Mouse (Mus musculus) lung, postnatal 10 days (tissue): ENCODE data around the gene Sorcs2.
"Not testable (repeated sequence)": the region's sequence is repeated elsewhere in the genome, so short reads cannot be mapped to it uniquely, and the experiment has no call there.

ENCODE experiments used
- DNase-seq: peaks from one replicate; pipeline ENCODE4 v3.0.0; 2021

Sorcs2 gene

DNA sequence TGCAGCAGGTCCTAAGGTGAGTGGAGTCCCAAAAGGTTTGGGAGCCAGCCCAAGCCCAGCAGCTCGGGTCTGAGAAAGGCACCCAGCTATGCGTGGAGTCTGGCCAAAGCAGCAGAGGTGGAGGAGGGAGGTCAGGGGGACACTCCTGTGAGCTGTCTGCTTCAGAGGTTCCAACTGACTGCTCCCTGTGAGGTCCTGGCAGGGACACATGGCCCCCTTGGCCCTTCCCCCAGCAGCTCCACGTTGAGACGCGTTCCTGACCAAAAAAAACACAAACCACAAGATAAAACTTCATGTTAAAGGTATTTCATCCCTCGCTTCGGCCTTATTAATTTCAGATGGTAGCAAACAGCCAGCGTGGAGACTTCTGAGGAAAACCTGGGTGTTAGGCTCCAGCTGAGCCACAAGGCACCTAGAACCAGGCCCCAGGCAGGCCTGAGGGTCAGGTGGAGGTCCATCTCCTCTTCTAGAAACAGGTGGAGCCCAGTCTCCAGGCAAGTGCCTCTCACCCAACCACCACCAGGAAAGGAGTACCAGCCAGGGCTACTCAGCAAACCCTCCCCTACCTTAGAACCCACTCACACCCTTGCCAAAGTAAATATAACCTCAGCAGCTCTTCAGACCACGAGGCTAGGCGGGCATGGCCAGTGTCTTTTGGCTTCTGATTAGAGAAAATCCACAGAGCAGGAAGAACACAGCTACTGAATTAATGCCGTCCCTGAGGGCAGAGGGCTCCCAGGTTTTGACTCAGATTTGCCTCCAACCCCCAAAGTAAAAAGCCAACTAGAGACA, 104.6 kb downstream of the Sorcs2 start:
- DNase-seq, result peak; percentile 34

DNA sequence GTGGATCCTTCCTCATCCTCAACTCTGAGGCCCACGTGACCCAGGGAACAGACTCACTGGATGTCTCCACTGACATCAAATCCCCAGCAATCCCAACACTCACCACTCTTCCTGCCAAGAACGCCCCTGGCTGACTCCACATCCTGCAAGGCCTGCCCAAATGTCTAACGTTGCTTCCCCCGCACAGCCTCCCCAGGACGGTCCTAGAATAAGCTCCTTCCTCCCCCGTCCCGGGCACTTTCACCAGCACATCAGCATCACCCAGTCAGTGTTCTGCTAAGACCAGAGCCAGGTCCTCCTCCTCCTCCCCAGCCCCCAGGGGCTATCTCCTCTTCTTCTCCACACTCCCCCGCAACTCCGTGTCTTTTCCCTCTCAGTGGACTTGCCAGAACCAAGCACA, 105.6 kb downstream of the Sorcs2 start:
- DNase-seq, result peak; percentile 68

DNA sequence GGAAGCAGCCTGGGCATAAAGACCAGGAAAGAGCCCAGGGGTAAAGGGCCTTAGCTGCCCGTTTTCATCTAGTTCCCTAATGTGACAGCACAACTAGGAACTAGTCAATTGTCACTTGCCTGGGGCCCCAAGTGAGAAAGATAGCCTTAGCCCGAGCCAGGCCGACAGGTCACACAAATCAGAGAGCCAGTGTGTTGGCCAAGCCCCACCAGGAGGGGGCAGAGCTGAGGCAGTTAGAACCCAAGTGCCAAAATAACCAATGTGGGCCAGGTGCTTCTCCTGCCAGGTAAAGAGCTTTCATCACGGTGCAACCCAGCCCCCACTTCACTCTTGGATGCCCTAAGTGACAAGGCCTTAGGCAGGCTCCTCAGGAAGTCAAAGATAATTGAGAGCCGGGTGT, 106.7 kb downstream of the Sorcs2 start:
- peak; percentile 39 for DNase-seq

DNA sequence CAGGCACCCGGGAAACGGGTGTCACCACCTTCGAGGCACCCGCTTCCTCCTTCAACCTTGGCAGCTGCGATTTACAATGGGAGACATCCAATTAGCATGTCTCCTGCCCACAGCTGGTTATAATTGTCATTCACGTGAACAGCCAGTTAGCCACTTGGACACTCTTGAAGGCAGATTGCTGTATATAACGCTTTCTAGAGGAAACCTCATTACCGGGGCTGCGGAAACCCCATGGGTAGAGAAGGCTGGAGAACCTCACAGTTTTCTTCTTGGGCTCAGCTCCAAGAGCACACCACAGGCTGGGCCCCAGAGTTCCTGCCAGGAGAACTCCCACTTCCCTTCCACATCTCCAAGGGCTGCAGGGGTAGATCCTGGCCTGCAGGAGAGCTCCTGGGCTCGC, 112.5 kb downstream of the Sorcs2 start:
- peak; percentile 24 for DNase-seq

DNA sequence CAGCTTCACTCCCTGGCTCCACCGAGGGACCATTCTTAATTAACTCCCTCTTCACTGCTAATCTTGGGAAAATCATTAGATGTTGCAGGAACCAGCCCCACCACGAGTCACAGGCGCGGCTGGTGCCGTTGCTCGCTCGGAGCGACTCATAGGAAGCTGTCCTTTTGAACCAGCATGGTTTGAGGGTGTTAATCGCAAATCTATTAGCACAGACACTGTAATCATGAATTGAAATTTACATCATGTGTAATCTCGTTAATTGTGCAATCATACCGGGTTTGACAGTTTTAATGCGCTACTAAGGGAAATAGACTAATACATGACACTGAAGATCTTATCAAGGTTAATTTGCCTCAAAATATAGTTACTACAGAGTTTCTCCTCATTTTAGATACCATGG, 118.0 kb downstream of the Sorcs2 start:
- no peak for DNase-seq

DNA sequence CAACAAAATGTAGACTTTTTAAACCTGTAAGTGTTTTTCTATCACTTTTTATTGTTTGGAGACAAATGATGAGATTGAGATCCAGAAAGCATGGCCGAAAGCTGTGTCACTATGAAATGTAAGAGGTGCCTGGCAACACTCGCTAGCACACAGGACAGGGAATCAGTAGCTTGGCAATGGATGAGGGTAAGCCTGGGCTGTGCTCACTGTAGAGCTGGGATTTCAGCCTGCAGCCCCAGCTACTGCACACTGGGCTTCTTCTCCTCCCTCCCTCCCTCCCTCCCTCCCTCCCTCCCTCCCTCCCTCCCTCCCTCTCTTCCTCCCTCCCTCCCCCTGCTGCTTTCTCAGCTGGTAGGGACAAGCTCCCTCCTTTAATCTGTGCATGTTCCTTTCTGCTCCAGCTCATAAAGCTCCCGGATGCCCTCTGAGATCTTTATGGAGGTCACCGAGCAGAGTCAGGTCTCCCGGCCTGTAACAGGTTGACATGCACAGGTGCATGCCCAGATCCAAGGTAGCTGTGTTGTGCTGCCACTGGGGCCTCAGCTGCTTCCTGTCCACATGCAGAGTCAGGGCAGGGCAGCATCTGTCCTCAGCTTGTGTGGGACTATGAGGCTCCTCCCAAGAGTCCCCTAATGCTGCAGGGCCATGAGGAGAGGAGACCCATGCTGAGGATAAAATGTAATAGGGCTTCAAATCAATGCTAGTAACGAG, 123.1 kb downstream of the Sorcs2 start:
- DNase-seq, result no peak

DNA sequence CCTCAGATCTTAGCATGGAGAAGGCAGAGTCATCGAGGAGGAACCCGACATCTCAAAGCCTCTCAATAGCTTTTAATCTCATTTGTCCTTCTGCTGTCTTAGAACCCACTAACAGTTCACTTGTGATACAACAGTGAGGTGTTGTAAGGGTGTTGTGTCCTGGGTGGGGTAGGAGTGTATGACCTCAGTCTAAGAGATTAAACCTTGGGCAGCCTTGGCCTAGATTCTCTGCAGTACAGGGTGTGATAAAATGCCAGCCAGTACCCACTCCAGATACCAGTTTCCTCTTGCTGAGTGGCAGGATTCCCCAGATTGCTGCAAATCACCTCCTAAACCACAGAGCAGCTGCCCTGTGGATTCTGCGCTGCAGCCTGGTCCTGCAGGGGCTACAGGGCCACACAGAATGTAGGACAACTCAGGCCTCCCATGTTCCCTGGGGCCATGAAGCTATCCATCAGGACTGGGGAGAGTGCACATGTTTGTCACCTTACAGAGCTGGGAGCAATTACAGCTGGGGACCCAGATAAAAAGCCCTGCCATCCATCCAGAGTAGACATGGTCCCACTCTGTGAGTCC, 130.7 kb downstream of the Sorcs2 start:
- no peak for DNase-seq

DNA sequence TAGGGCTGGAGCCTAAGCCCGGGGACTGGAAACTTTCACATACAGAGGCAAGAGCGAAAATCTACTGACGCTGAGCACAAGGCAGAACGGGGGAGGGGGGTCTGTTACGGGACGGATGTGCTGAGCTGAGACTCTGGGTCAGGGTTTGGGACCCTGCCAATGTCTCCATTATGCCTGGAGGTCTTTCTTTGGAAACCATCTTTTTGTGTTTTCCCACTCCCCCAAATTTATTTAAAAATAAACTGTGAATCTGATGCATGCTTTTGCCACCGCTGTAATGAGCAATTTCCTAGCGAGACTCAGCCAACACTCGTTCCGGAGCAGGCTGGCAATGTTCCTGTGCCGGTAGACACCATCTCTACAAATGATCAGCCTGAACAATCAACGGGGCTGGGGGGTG, 137.1 kb downstream of the Sorcs2 start:
- peak; percentile 36 for DNase-seq

DNA sequence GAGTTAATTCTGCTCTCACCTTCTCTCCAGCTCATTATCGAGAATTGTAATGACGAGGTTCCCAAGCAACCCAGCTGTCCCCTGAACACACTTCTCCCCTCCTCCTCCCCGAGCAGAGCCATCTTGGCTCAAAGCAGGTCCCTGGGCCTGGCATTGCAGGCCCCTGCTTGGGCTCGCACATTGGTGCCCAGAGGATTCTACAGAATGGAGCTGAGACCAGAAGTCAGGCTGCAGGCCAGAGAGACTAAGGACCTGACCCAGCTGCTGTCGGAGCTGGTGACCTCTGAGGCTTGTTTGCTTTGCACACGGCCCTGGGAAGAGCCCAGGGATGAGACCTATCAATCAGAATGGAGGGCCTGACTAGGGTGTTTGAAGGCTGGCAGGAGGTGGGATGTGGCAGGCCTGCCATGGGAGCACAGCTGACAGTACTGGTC, 138.2 kb downstream of the Sorcs2 start:
- DNase-seq, result no peak

DNA sequence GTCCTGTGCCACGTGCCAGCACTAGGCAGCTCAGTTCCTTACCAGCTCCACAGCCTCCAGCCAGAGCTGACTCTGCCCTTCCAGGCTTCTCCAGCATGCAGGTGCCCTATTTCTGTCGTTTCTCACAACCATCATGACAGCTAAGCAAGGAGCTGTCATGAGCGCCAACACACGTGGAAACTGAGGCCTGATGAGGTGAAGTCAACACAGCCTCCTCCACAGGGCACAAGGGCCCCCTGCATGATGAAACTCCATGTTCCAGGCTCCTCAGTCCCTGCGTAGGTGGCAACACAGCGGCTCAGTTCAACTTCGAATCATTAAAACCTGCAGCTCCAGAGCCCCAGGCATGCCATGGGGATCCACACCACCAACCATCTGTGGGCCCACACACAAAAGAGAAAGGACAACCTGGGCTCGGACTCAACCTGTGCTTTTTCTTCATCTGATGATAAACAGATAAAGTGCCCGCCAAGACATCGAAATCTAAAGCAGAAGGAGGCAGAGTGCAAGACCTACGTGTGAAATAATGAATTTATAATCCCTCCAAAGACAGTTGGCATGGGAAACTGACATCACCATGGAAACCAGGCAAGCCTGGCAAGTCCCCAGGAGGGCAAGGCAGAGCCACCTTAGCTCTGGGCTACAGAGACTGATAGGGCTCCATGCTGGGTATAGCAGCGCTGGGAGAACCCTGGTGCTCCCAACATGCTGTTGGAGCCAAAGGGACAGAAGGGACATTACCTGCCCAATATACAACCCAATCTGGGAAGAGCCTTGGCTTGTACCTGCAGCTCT, 139.4 kb downstream of the Sorcs2 start:
- DNase-seq, result no peak

DNA sequence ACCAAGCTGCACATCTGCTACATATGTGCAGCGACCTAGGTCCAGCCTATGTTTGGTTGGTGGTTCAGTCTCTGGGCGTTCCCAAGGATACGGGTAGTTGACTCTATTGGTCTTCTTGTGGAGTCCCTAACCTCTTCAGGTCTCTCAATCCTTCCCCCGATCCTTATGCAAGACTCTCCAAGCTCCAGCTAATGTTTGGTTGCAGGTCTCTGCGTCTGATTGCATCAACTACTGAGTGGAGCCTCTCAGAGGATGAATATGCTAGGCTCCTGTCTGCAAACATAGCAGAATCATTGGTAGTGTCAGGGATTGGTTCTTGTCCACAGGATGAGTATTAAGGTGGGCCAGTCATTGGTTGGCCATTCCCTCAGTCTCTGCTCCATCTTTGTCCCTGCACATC, 140.9 kb downstream of the Sorcs2 start:
- DNase-seq, result no peak

DNA sequence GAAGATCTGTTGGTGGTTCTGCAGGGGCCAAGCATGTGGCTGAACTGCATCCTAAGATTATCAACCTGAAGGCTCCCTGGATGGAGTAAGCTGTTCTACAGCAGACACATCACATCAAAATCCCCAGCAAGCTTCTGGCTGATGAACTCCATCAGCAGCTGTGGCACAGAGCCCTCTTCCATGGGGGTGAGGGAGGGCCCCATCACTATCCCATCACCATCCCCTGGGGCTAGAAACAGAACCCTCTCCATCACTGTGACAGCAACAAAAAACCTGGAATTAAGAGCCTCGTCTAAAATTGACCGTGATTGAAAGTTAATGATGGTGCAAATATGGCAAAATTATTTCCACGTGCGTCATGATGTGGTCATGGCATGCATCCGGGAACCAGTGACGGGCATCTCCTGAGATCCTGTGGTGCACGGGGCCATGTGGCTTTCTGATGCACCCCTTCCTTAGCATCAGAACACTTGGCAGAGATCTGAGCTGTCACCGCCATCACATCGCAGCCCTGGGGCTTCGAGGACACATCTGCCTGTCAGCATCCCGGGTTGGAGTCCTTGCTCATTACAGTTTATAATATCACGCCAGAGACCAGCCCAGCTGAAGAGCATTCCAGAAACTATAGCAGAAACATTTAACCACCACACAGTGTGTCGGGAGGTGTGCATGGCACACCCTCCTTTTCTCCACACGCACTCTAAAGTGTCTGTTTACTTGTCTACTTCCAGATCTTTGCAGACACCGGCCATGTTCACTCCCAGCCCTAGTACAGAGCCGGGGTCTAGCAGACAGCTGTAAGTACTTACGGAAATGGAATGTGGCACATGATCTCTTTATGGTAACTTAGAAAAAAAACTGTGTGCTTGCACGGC, 143.1 kb downstream of the Sorcs2 start:
- DNase-seq, result peak; percentile 37

DNA sequence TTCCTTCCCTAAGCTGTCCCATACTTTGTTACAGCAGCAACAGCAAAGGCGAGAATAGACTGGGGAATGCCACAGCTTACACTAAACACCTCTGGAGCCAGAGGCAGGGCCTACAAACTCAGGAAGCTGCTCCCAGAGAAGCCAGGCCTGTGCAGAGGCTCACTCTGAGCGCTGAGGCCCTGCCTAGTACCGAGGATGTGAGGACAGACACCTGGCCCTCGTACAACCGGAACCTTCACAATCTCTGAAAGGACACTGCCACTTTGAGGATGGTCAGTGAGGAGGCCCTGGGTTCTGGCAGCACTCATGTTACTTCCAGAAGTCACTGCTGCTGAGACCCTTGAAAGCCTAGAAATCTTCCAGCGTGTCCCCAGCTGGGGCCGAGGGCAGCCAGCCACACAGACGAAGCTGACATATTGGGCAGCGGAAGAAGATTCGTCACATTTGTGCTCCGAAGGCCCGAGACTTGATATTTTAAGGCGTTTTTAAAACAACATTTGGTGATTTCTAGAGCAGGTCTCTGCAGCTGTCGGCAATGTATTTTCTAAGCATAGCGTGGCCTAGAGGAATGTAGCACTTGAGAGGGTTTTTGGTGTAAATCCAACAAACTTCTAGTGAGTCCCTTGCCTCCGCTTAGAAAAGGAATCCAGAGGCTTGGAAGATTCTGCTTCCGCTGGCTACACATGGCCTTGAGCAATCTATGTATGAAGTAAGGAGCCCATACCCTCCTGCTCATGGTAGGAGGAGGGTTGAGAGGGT, 145.0 kb downstream of the Sorcs2 start:
- peak; percentile 47 for DNase-seq

DNA sequence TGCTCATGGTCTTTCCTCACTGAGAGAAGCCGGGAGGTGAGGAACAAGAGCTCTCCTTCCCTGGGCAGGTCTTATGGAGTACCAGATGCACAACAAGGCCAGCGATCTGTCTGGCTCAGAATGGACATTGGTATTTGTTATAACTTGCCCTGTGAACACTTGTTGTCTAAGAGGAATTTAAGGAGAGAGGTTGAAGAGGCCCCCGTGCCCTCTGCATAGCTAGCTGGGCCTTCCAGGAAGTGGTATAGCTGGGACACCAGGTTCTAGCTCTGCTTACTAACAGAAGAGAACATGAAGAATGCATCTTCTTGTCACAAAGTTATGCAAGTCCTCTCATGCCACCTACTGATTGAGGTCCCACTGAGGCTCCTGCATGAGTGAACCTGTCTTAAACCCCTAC, 149.9 kb downstream of the Sorcs2 start:
- DNase-seq, result no peak

DNA sequence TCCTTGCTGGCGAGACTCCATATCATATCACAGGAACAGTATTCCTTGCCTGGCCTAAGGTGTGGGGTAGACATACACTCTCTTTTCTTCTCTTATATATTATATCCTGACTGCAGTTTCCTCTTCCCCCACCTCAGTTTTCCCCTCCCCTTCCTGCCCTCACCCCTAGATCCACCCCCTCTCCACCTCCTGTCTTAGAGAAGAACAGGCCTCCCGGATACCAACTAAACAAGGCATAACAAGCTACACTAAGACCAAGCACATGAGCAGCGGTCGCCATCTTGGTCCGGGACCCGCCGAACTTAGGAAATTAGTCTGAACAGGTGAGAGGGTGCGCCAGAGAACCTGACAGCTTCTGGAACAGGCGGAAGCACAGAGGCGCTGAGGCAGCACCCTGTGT, 160.4 kb downstream of the Sorcs2 start:
- not testable (repeated sequence) for DNase-seq

DNA sequence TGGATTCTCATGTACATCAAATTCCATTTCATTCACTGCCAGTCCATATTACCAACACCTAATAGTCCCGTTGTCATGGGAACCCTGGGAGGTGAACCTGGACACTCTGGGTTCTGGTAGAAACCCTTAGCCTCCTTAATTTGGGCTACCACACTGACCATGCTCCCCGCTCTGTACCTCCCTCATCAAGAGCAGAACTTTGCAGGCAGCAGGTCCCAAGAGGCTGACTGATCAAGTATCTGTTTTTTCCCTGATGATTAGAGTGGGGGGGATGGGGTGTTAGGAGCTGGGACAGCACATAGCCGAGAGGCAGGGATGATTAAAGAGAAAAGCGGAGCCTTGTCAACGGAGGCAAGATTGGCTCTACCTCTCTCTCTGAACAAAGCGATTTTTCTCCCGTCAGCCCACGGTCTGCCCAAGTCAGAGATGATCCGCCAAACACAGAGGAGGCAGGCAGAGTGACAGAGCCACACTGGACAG, 167.6 kb downstream of the Sorcs2 start:
- DNase-seq, result no peak

DNA sequence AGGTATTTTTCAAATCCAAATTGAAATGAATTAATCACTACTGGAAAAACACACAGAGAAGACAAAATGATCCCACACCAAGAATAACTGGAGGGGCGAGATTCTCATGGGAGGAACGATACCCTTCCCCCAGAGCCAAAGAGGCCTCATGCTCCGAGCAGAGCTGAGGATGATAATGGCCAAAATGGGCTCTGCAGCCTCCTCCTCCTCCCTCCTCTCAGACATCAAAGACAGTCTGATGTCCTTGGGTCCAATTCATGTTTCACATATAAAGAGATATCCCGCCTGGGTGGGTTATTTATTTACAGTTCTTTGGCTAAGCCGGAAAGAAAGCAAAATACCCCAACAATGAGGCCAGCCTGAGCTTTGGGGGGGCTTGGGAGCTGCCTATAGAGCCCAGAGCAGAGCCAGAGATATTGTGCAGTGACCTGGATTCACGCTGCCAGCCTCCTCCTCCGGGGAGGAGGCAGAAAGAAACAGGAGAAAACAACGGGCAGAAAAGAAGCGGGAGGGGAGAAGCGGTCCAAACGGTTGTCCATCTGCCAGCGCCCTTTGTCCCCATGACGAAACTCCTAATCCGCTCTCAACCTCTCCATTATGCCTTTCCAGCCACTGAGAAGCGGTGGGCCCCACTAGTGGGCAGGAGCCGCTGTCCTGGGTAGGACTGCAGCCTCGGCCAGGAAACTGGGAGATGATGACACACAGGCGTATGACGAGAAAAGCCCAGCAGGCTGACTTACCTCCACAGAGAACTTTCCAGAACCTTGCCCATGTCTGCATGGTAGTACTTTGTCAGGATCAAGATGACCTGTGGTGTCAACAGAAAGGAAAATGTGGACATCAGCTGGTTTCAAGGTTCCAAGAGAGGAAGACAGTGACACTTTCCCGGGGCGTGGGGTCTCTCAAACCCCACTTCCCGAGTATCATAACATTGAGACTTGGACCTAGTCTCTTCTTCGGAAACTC, 169.3 kb downstream of the Sorcs2 start:
- no peak for DNase-seq

DNA sequence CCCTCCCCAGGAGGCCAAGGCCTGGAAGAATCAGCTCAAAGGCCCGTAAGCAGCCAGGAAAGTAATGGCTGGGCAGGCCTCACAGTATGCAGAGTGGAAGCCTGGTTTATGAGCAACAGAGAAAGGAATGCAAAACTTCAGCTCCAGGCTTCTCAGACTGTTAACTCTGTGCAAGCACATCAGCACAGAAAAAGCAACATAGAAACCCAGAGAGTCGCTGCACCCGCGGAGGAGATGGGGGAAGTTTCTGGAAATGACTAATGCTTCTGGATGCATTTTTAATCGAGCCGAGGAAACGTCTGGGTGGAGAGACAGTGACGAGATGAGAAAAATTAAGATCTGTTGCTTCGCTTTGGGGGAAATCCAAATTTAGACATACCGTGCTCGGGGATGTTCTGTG, 171.6 kb downstream of the Sorcs2 start:
- DNase-seq, result peak; percentile 40

DNA sequence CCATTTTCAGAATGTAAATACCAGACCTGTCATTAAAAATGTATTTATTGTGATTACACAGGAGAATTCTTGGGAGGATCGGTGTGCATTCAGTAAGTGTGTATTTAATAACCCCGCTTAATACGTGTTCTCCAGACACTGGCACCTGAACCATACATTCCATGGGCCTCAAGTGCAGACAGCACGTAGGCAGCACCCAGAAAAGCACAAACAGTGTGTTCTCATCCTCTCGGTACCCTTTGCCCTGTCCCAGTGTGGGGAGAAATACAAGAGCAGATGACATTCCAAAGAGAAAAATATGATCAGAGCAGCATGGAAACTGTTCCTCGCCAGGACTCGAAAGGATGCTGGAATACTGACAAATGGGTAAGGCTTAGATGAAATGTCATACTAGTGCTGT, 172.1 kb downstream of the Sorcs2 start:
- no peak for DNase-seq

DNA sequence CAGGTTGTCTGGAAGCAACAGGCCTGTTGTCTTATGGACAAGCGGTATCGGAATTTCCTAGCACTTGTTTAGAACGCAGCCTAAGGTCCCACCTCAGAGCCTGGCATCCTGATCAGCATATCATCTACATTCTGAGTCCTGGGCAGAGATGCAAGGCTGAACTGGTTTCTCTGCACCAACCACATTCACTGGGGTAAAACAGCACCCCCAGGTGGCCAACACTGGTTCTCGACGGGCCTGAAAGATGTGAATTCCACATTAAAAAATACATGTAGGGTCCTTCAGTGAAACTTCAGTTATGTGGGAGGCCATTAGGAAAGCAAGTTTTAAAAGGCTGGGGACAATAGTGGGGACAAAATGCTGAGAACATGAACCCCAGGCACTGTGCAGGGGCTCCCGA, 174.2 kb downstream of the Sorcs2 start:
- DNase-seq, result peak; percentile 74
